Mouse (Mus musculus): ENCODE results near the gene Alkbh2. TPM values are rescaled to one million over a fixed set of nuclear protein-coding genes. Genes with fewer than 3 reads are reported as not detected.

Gene Alkbh2
- total and polyA plus RNA-seq, 2 experiments from 2014 or later: 8.0 to 9.5 TPM

- WGBS: 81% methylated on average over 14 of the region's 14 CpGs
- DNase-seq (ENCODE audit: low spot score) (no peak), ATAC-seq (no peak)
- H3K9ac ChIP-seq (replicated peaks; ENCODE audit: low read length): no peak overlapping the region
- H3K4me3 ChIP-seq (ENCODE audit: low read length): no peak overlapping the region
- TF ChIP-seq CTCF (IDR thresholded peaks at IDR 0.05; ENCODE audit: low read depth): no peak
- H3K4me2 ChIP-seq (ENCODE audit: low read depth, low read length): no peak overlapping the region
- H3K27ac ChIP-seq: no peak overlapping the region
- no peaks in the 10 kb centered on the region for H3K4me1 ChIP-seq (ENCODE audit: insufficient read depth, low read length)
- H3K9me3 ChIP-seq (ENCODE audit: low read length): no peaks in the 10 kb centered on the region
- H3K36me3 ChIP-seq (ENCODE audit: insufficient read depth, low read length): no peaks in the 10 kb centered on the region
- no peaks in the 10 kb centered on the region for H3K27me3 ChIP-seq (ENCODE audit: insufficient read depth, low read length)
Observed at GRCm38 (mm10) chr5:114085501-114085900, 42.5 kb downstream of the Alkbh2 start.

- Histone ChIP-seq H3K36me3 (ENCODE audit: insufficient read depth, low read length) (no peaks in the 10 kb centered on the region), H3K27ac (no peak overlapping the region), H3K4me2 (ENCODE audit: low read depth, low read length) (no peak overlapping the region), H3K27me3 (ENCODE audit: insufficient read depth, low read length) (no peaks in the 10 kb centered on the region), H3K4me1 (ENCODE audit: insufficient read depth, low read length) (no peaks in the 10 kb centered on the region), H3K9me3 (ENCODE audit: low read length) (no peaks in the 10 kb centered on the region), H3K9ac (replicated peaks; ENCODE audit: low read length) (no peak overlapping the region), H3K4me3 (ENCODE audit: low read length) (no peak overlapping the region)
- 46% methylated on average over 8 of the region's 8 CpGs for WGBS
- ATAC-seq: no peak
- DNase-seq (ENCODE audit: low spot score): peak; percentile 41
- TF ChIP-seq CTCF (IDR thresholded peaks at IDR 0.05; ENCODE audit: low read depth): no peak
Observed at GRCm38 (mm10) chr5:114077009-114077408, 51.0 kb downstream of the Alkbh2 start.

Other genes starting within 250 kb of the Alkbh2 start
- 151 and 159 TPM in 2 replicates for gene Coro1c, start 219.5 kb downstream of the Alkbh2 start, total RNA-seq (2014; rRNA removed)
- 140 and 149 TPM in 2 replicates for gene Coro1c, start 219.5 kb downstream of the Alkbh2 start, polyA plus RNA-seq (2015; fragmentation: Nextera tagmentation; extraction: Ambion mirVana)
- 12.4 and 14.5 TPM in 2 replicates for gene Ssh1, start 134.3 kb downstream of the Alkbh2 start, total RNA-seq (2014; rRNA removed)
- 9.7 and 11.6 TPM in 2 replicates for gene Ssh1, start 134.3 kb downstream of the Alkbh2 start, polyA plus RNA-seq (2015; fragmentation: Nextera tagmentation; extraction: Ambion mirVana)
- gene Dao, start 124.5 kb downstream of the Alkbh2 start, total RNA-seq (2014; rRNA removed): 0.84 TPM in 1 of 2 replicates, not detected in the other
- 0.14 TPM in 1 of 2 replicates, not detected in the other for gene Dao, start 124.5 kb downstream of the Alkbh2 start, polyA plus RNA-seq (2015; fragmentation: Nextera tagmentation; extraction: Ambion mirVana)
- gene Usp30, start 62.8 kb downstream of the Alkbh2 start, total RNA-seq (2014; rRNA removed): 47.2 and 54.9 TPM in 2 replicates
- gene Usp30, start 62.8 kb downstream of the Alkbh2 start, polyA plus RNA-seq (2015; fragmentation: Nextera tagmentation; extraction: Ambion mirVana): 17.6 and 18.0 TPM in 2 replicates
- gene Svop, start 36.6 kb downstream of the Alkbh2 start, total RNA-seq (2014; rRNA removed): 159 and 173 TPM in 2 replicates
- gene Svop, start 36.6 kb downstream of the Alkbh2 start, polyA plus RNA-seq (2015; fragmentation: Nextera tagmentation; extraction: Ambion mirVana): 73.8 and 81.3 TPM in 2 replicates
- gene Ung, start 2.2 kb upstream of the Alkbh2 start, total RNA-seq (2014; rRNA removed): 13.8 and 15.5 TPM in 2 replicates
- 13.8 and 14.0 TPM in 2 replicates for gene Ung, start 2.2 kb upstream of the Alkbh2 start, polyA plus RNA-seq (2015; fragmentation: Nextera tagmentation; extraction: Ambion mirVana)
- 3.4 and 7.0 TPM in 2 replicates for gene Acacb, start 18.3 kb upstream of the Alkbh2 start, total RNA-seq (2014; rRNA removed)
- 5.1 and 6.1 TPM in 2 replicates for gene Acacb, start 18.3 kb upstream of the Alkbh2 start, polyA plus RNA-seq (2015; fragmentation: Nextera tagmentation; extraction: Ambion mirVana)
- gene Foxn4, start 145.6 kb upstream of the Alkbh2 start, total RNA-seq (2014; rRNA removed): 0.47 and 1.4 TPM in 2 replicates
- gene Foxn4, start 145.6 kb upstream of the Alkbh2 start, polyA plus RNA-seq (2015; fragmentation: Nextera tagmentation; extraction: Ambion mirVana): 0.36 and 0.47 TPM in 2 replicates
- 0.72 TPM in 1 of 2 replicates, not detected in the other for gene Myo1h, start 160.9 kb upstream of the Alkbh2 start, total RNA-seq (2014; rRNA removed)
- 0.56 and 0.72 TPM in 2 replicates for gene Myo1h, start 160.9 kb upstream of the Alkbh2 start, polyA plus RNA-seq (2015; fragmentation: Nextera tagmentation; extraction: Ambion mirVana)

Data from hindbrain, postnatal 0 days (tissue).